Mouse (Mus musculus) liver, embryonic 12.5 days (tissue): ENCODE data around the gene Svs1. TPM values are rescaled to one million over a fixed set of nuclear protein-coding genes. Genes with fewer than 3 reads are reported as not detected.

Experiments used
- ATAC-seq: fragments of 200-750 bp; cut with Nextera tagmentation; 2 replicates; pipeline ENCODE4 v1.8.0; 2017; ENCODE audit warnings: moderate number of reproducible peaks, mild to moderate bottlenecking, moderate library complexity
- H3K27ac ChIP-seq: fragments of 300-500 bp; sonication (generic); 2 replicates; pipeline ENCODE4 v1.5.1; 2016; ENCODE audit warnings: mild to moderate bottlenecking
- H3K27me3 ChIP-seq: fragments of 300-500 bp; sonication (generic); replicated peaks from 2 replicates; pipeline ENCODE4 v1.6.1; 2016; ENCODE audit warnings: mild to moderate bottlenecking, moderate library complexity
- H3K36me3 ChIP-seq: fragments of 300-500 bp; sonication (generic); 2 replicates; pipeline ENCODE4 v1.6.1; 2016; ENCODE audit warnings: mild to moderate bottlenecking, moderate library complexity
- H3K4me1 ChIP-seq: fragments of 300-500 bp; sonication (generic); 2 replicates; pipeline ENCODE4 v1.6.1; 2016
- H3K4me2 ChIP-seq: fragments of 300-500 bp; sonication (generic); 2 replicates; pipeline ENCODE4 v1.6.1; 2016; ENCODE audit warnings: mild to moderate bottlenecking, moderate library complexity
- H3K4me3 ChIP-seq: fragments of 300-500 bp; sonication (generic); 2 replicates; pipeline ENCODE4 v1.5.1; 2016; ENCODE audit warnings: mild to moderate bottlenecking, moderate library complexity
- H3K9ac ChIP-seq: fragments of 300-500 bp; sonication (generic); 2 replicates; pipeline ENCODE4 v1.6.1; 2016; ENCODE audit warnings: mild to moderate bottlenecking, moderate library complexity
- H3K9me3 ChIP-seq: fragments of 300-500 bp; sonication (generic); replicated peaks from 2 replicates; pipeline ENCODE4 v1.6.1; 2016; ENCODE audit warnings: mild to moderate bottlenecking, moderate library complexity
- WGBS: fragments of 180-500 bp; shearing (Covaris S2); methylation state at CpG from one replicate; pipeline ENCODE4 v1.1.7; 2016; ENCODE audit not compliant: insufficient replicate concordance; 5-methylcytosine and 5-hydroxymethylcytosine counted together
- polyA plus RNA-seq: library from polyadenylated mRNA; unstranded; fragments of >200 nt; fragmentation: Nextera tagmentation; extraction: Ambion mirVana; gene quantifications from 2 replicates; pipeline ENCODE4 v1.2.1, GENCODE M21; 2016

Gene Svs1
- polyA plus RNA-seq, 1 experiment from 2014 or later = not detected

DNA sequence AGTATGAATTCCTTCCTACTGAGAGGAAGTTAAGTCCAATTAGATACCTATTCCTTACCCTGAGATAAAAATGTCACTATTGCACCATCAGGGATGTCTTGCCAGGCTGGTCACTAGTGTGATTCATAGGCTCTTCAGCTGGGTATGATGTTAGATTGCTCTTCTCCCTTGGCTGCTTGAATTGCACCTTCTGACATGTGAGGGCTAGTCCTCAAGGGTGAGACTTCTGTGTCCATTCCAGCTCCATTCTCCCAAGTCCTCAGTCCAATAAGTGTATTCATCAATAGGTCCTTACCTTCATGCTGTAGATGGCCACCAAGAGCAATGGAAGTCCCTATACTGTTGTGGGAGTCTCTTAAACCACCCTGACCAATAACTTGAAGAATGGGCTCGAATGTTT is 7.0 kb upstream of the Svs1 start:
- no peak for ATAC-seq
- Histone ChIP-seq H3K9ac (no peak overlapping the region), H3K4me2 (no peak overlapping the region), H3K27ac (no peak overlapping the region), H3K4me1 (no peaks in the 10 kb centered on the region), H3K36me3 (no peaks in the 10 kb centered on the region), H3K9me3 (no peaks in the 10 kb centered on the region), H3K4me3 (no peak overlapping the region), H3K27me3 (no peaks in the 10 kb centered on the region)
- WGBS = 17% methylated on average over 1 of the region's 1 CpGs

- no peak overlapping the region for H3K4me2 ChIP-seq
- ATAC-seq = no peak
- WGBS = 58% methylated on average over 3 of the region's 3 CpGs
- no peaks in the 10 kb centered on the region for H3K9me3 ChIP-seq
- H3K4me3 ChIP-seq = no peak overlapping the region
- no peak overlapping the region for H3K27ac ChIP-seq
- H3K4me1 ChIP-seq = no peaks in the 10 kb centered on the region
- H3K27me3 ChIP-seq = no peaks in the 10 kb centered on the region
- no peaks in the 10 kb centered on the region for H3K36me3 ChIP-seq
- H3K9ac ChIP-seq = no peak overlapping the region
These were observed 4.4 kb upstream of the Svs1 start for GRCm38 (mm10) chr6:48982305-48982704.

DNA sequence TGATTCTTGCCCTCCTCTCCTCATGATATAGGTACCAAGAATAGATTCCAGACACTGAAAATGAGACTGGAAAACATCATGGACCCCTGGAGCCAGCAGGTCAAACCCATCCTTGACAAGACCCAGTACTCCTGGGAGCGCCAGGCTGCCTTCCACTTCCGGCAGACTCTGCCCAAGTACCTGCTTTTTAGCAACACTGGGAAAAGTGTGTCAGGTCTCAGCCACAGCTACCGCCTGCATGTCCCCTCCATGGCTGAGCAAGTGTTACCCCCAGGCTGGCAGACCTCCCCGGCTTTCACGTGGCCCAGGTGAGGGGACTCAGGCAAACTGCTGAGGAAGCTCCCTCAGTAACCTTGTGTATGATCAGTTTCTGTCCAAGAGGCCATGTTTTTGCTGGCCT is 3.3 kb downstream of the Svs1 start:
- H3K36me3 ChIP-seq = no peaks in the 10 kb centered on the region
- H3K9me3 ChIP-seq = no peaks in the 10 kb centered on the region
- no peaks in the 10 kb centered on the region for H3K4me1 ChIP-seq
- no peak overlapping the region for H3K27ac ChIP-seq
- H3K27me3 ChIP-seq = no peaks in the 10 kb centered on the region
- no peak overlapping the region for H3K9ac ChIP-seq
- H3K4me3 ChIP-seq = no peak overlapping the region
- no peak overlapping the region for H3K4me2 ChIP-seq
- ATAC-seq = no peak
- WGBS = 72% methylated on average over 5 of the region's 5 CpGs

GRCm38 (mm10) chr6:48991991-48992390 is 5.3 kb downstream of the Svs1 start:
- no peak overlapping the region for H3K4me3 ChIP-seq
- no peaks in the 10 kb centered on the region for H3K36me3 ChIP-seq
- no peak for ATAC-seq
- no peaks in the 10 kb centered on the region for H3K4me1 ChIP-seq
- no peak overlapping the region for H3K9ac ChIP-seq
- 54% methylated on average over 4 of the region's 4 CpGs for WGBS
- H3K9me3 ChIP-seq = no peaks in the 10 kb centered on the region
- no peak overlapping the region for H3K4me2 ChIP-seq
- H3K27ac ChIP-seq = no peak overlapping the region
- H3K27me3 ChIP-seq = no peaks in the 10 kb centered on the region

DNA sequence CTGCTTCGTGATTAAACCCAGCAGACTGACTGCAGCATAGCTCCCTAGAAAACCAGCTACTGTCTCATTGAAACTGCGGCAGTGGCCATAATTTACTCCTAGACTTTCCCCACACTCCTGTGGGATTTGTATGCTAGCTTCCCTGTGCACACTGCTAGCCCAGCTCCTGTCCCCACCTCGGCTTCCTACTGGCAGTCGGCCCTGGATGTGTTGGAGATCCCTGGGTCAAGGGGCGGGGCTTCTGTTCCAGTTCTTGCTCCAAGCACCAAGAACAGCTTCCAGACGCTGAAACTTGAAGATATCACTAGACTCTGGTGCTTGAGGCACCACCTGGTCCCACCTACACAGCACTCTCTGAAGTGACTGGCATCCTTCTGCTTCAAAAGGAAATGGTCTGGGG is 11.5 kb downstream of the Svs1 start:
- Histone ChIP-seq H3K9ac (no peak overlapping the region), H3K27me3 (no peaks in the 10 kb centered on the region), H3K36me3 (no peaks in the 10 kb centered on the region), H3K4me2 (no peak overlapping the region), H3K9me3 (no peaks in the 10 kb centered on the region), H3K4me3 (no peak overlapping the region), H3K27ac (no peak overlapping the region), H3K4me1 (no peaks in the 10 kb centered on the region)
- no peak for ATAC-seq
- 58% methylated on average over 6 of the region's 6 CpGs for WGBS

GRCm38 (mm10) chr6:48998796-48999195 is 12.1 kb downstream of the Svs1 start:
- H3K4me2 ChIP-seq = no peak overlapping the region
- no peaks in the 10 kb centered on the region for H3K36me3 ChIP-seq
- ATAC-seq = no peak
- no peak overlapping the region for H3K27ac ChIP-seq
- no peak overlapping the region for H3K9ac ChIP-seq
- WGBS = 63% methylated on average over 4 of the region's 4 CpGs
- H3K4me3 ChIP-seq = no peak overlapping the region
- no peaks in the 10 kb centered on the region for H3K4me1 ChIP-seq
- H3K9me3 ChIP-seq = no peaks in the 10 kb centered on the region
- no peaks in the 10 kb centered on the region for H3K27me3 ChIP-seq

- no peaks in the 10 kb centered on the region for H3K27me3 ChIP-seq
- H3K36me3 ChIP-seq = no peaks in the 10 kb centered on the region
- H3K9me3 ChIP-seq = no peaks in the 10 kb centered on the region
- 54% methylated on average over 4 of the region's 4 CpGs for WGBS
- peaks cover 2% of the 10 kb centered on the region; the same call in 1 of the 2 replicates for H3K4me1 ChIP-seq
- no peak for ATAC-seq
- no peak overlapping the region for H3K27ac ChIP-seq
- H3K4me3 ChIP-seq = no peak overlapping the region
- no peak overlapping the region for H3K4me2 ChIP-seq
- no peak overlapping the region for H3K9ac ChIP-seq
These were observed 16.7 kb downstream of the Svs1 start for GRCm38 (mm10) chr6:49003381-49003780.

DNA sequence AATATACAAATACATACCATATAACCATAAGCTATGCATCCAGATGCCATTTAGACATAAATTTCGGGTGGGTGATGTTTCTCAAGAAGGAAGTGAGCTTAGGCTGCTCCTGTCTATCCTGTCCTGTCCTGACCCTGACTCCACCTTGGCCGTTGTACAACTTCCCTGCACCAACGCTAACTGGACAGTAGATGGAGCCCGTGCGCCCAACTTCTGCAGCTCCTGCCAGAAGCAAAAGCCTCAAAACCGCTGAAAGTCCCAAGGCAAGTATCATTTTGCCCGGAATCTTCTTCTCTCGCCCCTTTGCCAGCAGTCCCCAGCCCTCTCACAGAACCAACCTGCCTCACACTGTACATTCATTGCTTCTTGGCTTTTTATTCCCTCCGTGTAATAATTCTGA is 21.3 kb downstream of the Svs1 start:
- no peaks in the 10 kb centered on the region for H3K9me3 ChIP-seq
- H3K4me2 ChIP-seq = peak overlapping the region; percentile 56
- H3K36me3 ChIP-seq = no peaks in the 10 kb centered on the region
- 1% methylated on average over 9 of the region's 9 CpGs for WGBS
- H3K27me3 ChIP-seq = no peaks in the 10 kb centered on the region
- H3K4me1 ChIP-seq = peaks cover 8% of the 10 kb centered on the region; the same call in 1 of the 2 replicates
- ATAC-seq = no peak
- H3K4me3 ChIP-seq = peak overlapping the region; percentile 27
- H3K27ac ChIP-seq = no peak overlapping the region
- no peak overlapping the region for H3K9ac ChIP-seq

- Histone ChIP-seq H3K4me3 (peak overlapping the region; percentile 27), H3K36me3 (no peaks in the 10 kb centered on the region), H3K9ac (no peak overlapping the region), H3K27ac (no peak overlapping the region), H3K4me1 (peaks cover 8% of the 10 kb centered on the region; the same call in 1 of the 2 replicates), H3K4me2 (peak overlapping the region; percentile 56), H3K9me3 (no peaks in the 10 kb centered on the region), H3K27me3 (no peaks in the 10 kb centered on the region)
- WGBS = 22% methylated on average over 13 of the region's 13 CpGs
- no peak for ATAC-seq
These were observed 21.9 kb downstream of the Svs1 start for GRCm38 (mm10) chr6:49008420-49009160.

GRCm38 (mm10) chr6:49009161-49009555 is 22.5 kb downstream of the Svs1 start:
- H3K4me1 ChIP-seq = peaks cover 8% of the 10 kb centered on the region; the same call in 1 of the 2 replicates
- H3K4me2 ChIP-seq = no peak overlapping the region
- H3K36me3 ChIP-seq = no peaks in the 10 kb centered on the region
- H3K4me3 ChIP-seq = no peak overlapping the region
- WGBS = 44% methylated on average over 7 of the region's 7 CpGs
- H3K27me3 ChIP-seq = no peaks in the 10 kb centered on the region
- no peak overlapping the region for H3K9ac ChIP-seq
- H3K9me3 ChIP-seq = no peaks in the 10 kb centered on the region
- ATAC-seq = no peak
- H3K27ac ChIP-seq = no peak overlapping the region

GRCm38 (mm10) chr6:49009665-49010064 is 23.0 kb downstream of the Svs1 start:
- H3K4me2 ChIP-seq = no peak overlapping the region
- no peak for ATAC-seq
- no peaks in the 10 kb centered on the region for H3K36me3 ChIP-seq
- no peaks in the 10 kb centered on the region for H3K9me3 ChIP-seq
- H3K4me3 ChIP-seq = no peak overlapping the region
- H3K27ac ChIP-seq = no peak overlapping the region
- H3K27me3 ChIP-seq = no peaks in the 10 kb centered on the region
- 59% methylated on average over 1 of the region's 1 CpGs for WGBS
- H3K4me1 ChIP-seq = peaks cover 8% of the 10 kb centered on the region; the same call in 1 of the 2 replicates
- no peak overlapping the region for H3K9ac ChIP-seq

DNA sequence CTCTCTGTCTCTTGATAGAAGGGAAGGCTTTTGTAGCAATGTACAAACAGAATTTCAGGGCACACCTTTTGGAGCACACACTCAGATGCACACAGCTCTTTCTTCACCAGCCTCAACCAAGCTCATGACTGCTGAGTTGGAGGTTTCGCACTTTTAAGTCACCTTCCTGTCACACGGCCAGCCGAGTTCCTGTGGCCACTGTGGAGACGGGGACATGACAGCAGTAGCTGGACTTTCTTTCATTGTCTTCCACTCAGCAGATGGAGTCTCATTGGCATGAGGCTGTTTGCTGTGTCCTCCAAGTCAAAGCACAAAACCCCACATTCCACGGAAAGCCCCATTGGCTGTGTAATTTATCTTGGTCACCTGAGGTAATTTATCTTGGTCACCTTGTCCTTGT is 24.5 kb downstream of the Svs1 start:
- no peak overlapping the region for H3K27ac ChIP-seq
- H3K4me2 ChIP-seq = no peak overlapping the region
- no peaks in the 10 kb centered on the region for H3K9me3 ChIP-seq
- H3K27me3 ChIP-seq = no peaks in the 10 kb centered on the region
- no peak overlapping the region for H3K4me3 ChIP-seq
- ATAC-seq = no peak
- WGBS = 47% methylated on average over 5 of the region's 5 CpGs
- H3K36me3 ChIP-seq = no peaks in the 10 kb centered on the region
- H3K4me1 ChIP-seq = peaks cover 8% of the 10 kb centered on the region; the same call in 1 of the 2 replicates
- no peak overlapping the region for H3K9ac ChIP-seq

- no peak for ATAC-seq
- Histone ChIP-seq H3K9ac (no peak overlapping the region), H3K27me3 (no peaks in the 10 kb centered on the region), H3K36me3 (no peaks in the 10 kb centered on the region), H3K4me3 (no peak overlapping the region), H3K9me3 (no peaks in the 10 kb centered on the region), H3K4me2 (no peak overlapping the region), H3K4me1 (peaks cover 8% of the 10 kb centered on the region; the same call in 1 of the 2 replicates), H3K27ac (no peak overlapping the region)
- WGBS = 38% methylated on average over 4 of the region's 4 CpGs
These were observed 26.4 kb downstream of the Svs1 start for GRCm38 (mm10) chr6:49013023-49013422.
